Mouse (Mus musculus): ENCODE results near the gene Gcdh. TPM values are rescaled to one million over a fixed set of nuclear protein-coding genes. Genes with fewer than 3 reads are reported as not detected.

Gcdh gene
- polyA plus RNA-seq, 1 experiment from 2014 or later = 31.1 TPM

GRCm38 (mm10) chr8:84838513-84838912 lies 55.2 kb downstream of the Gcdh start:
- 90% methylated on average over 5 of the region's 5 CpGs for whole genome bisulfite sequencing
- Histone ChIP-seq H3K9me3 (no peaks in the 10 kb centered on the region), H3K4me1 (peaks cover 40% of the 10 kb centered on the region), H3K4me2 (peak overlapping the region; percentile 8; the same call in 1 of the 2 replicates), H3K36me3 (replicated peaks) (peaks cover 80% of the 10 kb centered on the region), H3K27ac (no peak overlapping the region), H3K9ac (no peak overlapping the region), H3K4me3 (replicated peaks) (no peak overlapping the region), H3K27me3 (no peaks in the 10 kb centered on the region)
- ATAC-seq (ENCODE audit: low FRiP score) = no peak

GRCm38 (mm10) chr8:84837912-84838470 lies 55.7 kb downstream of the Gcdh start:
- H3K27me3 ChIP-seq = no peaks in the 10 kb centered on the region
- 0 out of 2 replicates have a peak overlapping the region, but pooled peaks have one; percentile 2 for H3K4me3 ChIP-seq (replicated peaks)
- H3K9ac ChIP-seq = no peak overlapping the region
- H3K36me3 ChIP-seq (replicated peaks) = peaks cover 75% of the 10 kb centered on the region
- ATAC-seq (ENCODE audit: low FRiP score) = no peak
- H3K9me3 ChIP-seq = no peaks in the 10 kb centered on the region
- 82% methylated on average over 15 of the region's 15 CpGs for WGBS
- peaks cover 42% of the 10 kb centered on the region for H3K4me1 ChIP-seq
- H3K27ac ChIP-seq = no peak overlapping the region
- H3K4me2 ChIP-seq = peak overlapping the region; percentile 8; the same call in 1 of the 2 replicates

- H3K27ac ChIP-seq = 0 out of 2 replicates have a peak overlapping the region, but pooled peaks have one; percentile 25
- 67% methylated on average over 8 of the region's 8 CpGs for WGBS
- H3K9me3 ChIP-seq = no peaks in the 10 kb centered on the region
- ATAC-seq (ENCODE audit: low FRiP score) = no peak
- H3K4me1 ChIP-seq = peaks cover 41% of the 10 kb centered on the region
- no peak overlapping the region for H3K9ac ChIP-seq
- no peaks in the 10 kb centered on the region for H3K27me3 ChIP-seq
- H3K36me3 ChIP-seq (replicated peaks) = peaks cover 69% of the 10 kb centered on the region
- H3K4me3 ChIP-seq (replicated peaks) = no peak overlapping the region
- H3K4me2 ChIP-seq = no peak overlapping the region
These were observed 56.4 kb downstream of the Gcdh start for GRCm38 (mm10) chr8:84837149-84837911.

Small RNAs within 50 kb of the gene (microRNA-seq; reads per million reads assigned to microRNA genes)
- gene Gm24197 = not detected
- gene Mir7069 = 9.2 reads per million, percentile 26 among the genes with 10 or more reads in this experiment

Other genes with a start within 250 kb of the Gcdh start
- gene Ier2, start 231.1 kb downstream of the Gcdh start, polyA plus RNA-seq (2016; fragmentation: Nextera tagmentation; extraction: Ambion mirVana) = 53.7 and 62.2 TPM in 2 replicates
- 55.4 and 59.6 TPM in 2 replicates for gene Trmt1, start 207.6 kb downstream of the Gcdh start, polyA plus RNA-seq (2016; fragmentation: Nextera tagmentation; extraction: Ambion mirVana)
- gene Nacc1, start 206.1 kb downstream of the Gcdh start, polyA plus RNA-seq (2016; fragmentation: Nextera tagmentation; extraction: Ambion mirVana) = 22.8 and 26.6 TPM in 2 replicates
- 3.1 and 3.9 TPM in 2 replicates for gene Lyl1, start 192.5 kb downstream of the Gcdh start, polyA plus RNA-seq (2016; fragmentation: Nextera tagmentation; extraction: Ambion mirVana)
- gene G430095P16Rik, start 170.9 kb downstream of the Gcdh start, polyA plus RNA-seq (2016; fragmentation: Nextera tagmentation; extraction: Ambion mirVana) = 2.2 and 3.5 TPM in 2 replicates
- gene Nfix, start 93.6 kb downstream of the Gcdh start, polyA plus RNA-seq (2016; fragmentation: Nextera tagmentation; extraction: Ambion mirVana) = 31.9 and 33.2 TPM in 2 replicates
- 5.3 and 5.6 TPM in 2 replicates for gene Dand5, start 71.1 kb downstream of the Gcdh start, polyA plus RNA-seq (2016; fragmentation: Nextera tagmentation; extraction: Ambion mirVana)
- gene Gadd45gip1, start 62.4 kb downstream of the Gcdh start, polyA plus RNA-seq (2016; fragmentation: Nextera tagmentation; extraction: Ambion mirVana) = 43.0 and 44.8 TPM in 2 replicates
- gene Rad23a, start 53.3 kb downstream of the Gcdh start, polyA plus RNA-seq (2016; fragmentation: Nextera tagmentation; extraction: Ambion mirVana) = 108 and 118 TPM in 2 replicates
- 619 TPM in 2 replicates for gene Calr, start 47.0 kb downstream of the Gcdh start, polyA plus RNA-seq (2016; fragmentation: Nextera tagmentation; extraction: Ambion mirVana)
- gene Farsa, start 36.9 kb downstream of the Gcdh start, polyA plus RNA-seq (2016; fragmentation: Nextera tagmentation; extraction: Ambion mirVana) = 110 and 111 TPM in 2 replicates
- 76.7 and 82.9 TPM in 2 replicates for gene Syce2, start 21.8 kb downstream of the Gcdh start, polyA plus RNA-seq (2016; fragmentation: Nextera tagmentation; extraction: Ambion mirVana)
- gene Klf1, start 8.0 kb upstream of the Gcdh start, polyA plus RNA-seq (2016; fragmentation: Nextera tagmentation; extraction: Ambion mirVana) = 2.4 and 3.5 TPM in 2 replicates
- gene Dnase2a, start 14.6 kb upstream of the Gcdh start, polyA plus RNA-seq (2016; fragmentation: Nextera tagmentation; extraction: Ambion mirVana) = 8.7 and 9.8 TPM in 2 replicates
- 29.3 and 35.3 TPM in 2 replicates for gene Mast1, start 43.4 kb upstream of the Gcdh start, polyA plus RNA-seq (2016; fragmentation: Nextera tagmentation; extraction: Ambion mirVana)
- gene Rtbdn, start 53.1 kb upstream of the Gcdh start, polyA plus RNA-seq (2016; fragmentation: Nextera tagmentation; extraction: Ambion mirVana) = 0.88 and 1.6 TPM in 2 replicates
- not detected in 2 replicates for gene Gm49661, start 75.5 kb upstream of the Gcdh start, polyA plus RNA-seq (2016; fragmentation: Nextera tagmentation; extraction: Ambion mirVana)
- 1,271 and 1,280 TPM in 2 replicates for gene Prdx2, start 75.7 kb upstream of the Gcdh start, polyA plus RNA-seq (2016; fragmentation: Nextera tagmentation; extraction: Ambion mirVana)
- gene Rnaseh2a, start 75.8 kb upstream of the Gcdh start, polyA plus RNA-seq (2016; fragmentation: Nextera tagmentation; extraction: Ambion mirVana) = 117 and 124 TPM in 2 replicates
- gene Junb, start 84.8 kb upstream of the Gcdh start, polyA plus RNA-seq (2016; fragmentation: Nextera tagmentation; extraction: Ambion mirVana) = 4.8 and 4.9 TPM in 2 replicates
- 16.1 and 18.2 TPM in 2 replicates for gene Hook2, start 96.7 kb upstream of the Gcdh start, polyA plus RNA-seq (2016; fragmentation: Nextera tagmentation; extraction: Ambion mirVana)
- gene Best2, start 120.6 kb upstream of the Gcdh start, polyA plus RNA-seq (2016; fragmentation: Nextera tagmentation; extraction: Ambion mirVana) = not detected in 2 replicates
- gene Asna1, start 131.4 kb upstream of the Gcdh start, polyA plus RNA-seq (2016; fragmentation: Nextera tagmentation; extraction: Ambion mirVana) = 140 TPM in 2 replicates
- gene Trir, start 132.9 kb upstream of the Gcdh start, polyA plus RNA-seq (2016; fragmentation: Nextera tagmentation; extraction: Ambion mirVana) = 156 and 175 TPM in 2 replicates
- gene Tnpo2, start 143.0 kb upstream of the Gcdh start, polyA plus RNA-seq (2016; fragmentation: Nextera tagmentation; extraction: Ambion mirVana) = 45.1 and 50.7 TPM in 2 replicates
- 32.1 and 33.7 TPM in 2 replicates for gene Fbxw9, start 166.1 kb upstream of the Gcdh start, polyA plus RNA-seq (2016; fragmentation: Nextera tagmentation; extraction: Ambion mirVana)
- gene Gm5741, start 174.1 kb upstream of the Gcdh start, polyA plus RNA-seq (2016; fragmentation: Nextera tagmentation; extraction: Ambion mirVana) = 1.3 TPM in 1 of 2 replicates, not detected in the other
- 74.2 and 82.3 TPM in 2 replicates for gene Dhps, start 177.8 kb upstream of the Gcdh start, polyA plus RNA-seq (2016; fragmentation: Nextera tagmentation; extraction: Ambion mirVana)
- 117 and 118 TPM in 2 replicates for gene Wdr83os, start 186.8 kb upstream of the Gcdh start, polyA plus RNA-seq (2016; fragmentation: Nextera tagmentation; extraction: Ambion mirVana)
- gene Wdr83, start 187.4 kb upstream of the Gcdh start, polyA plus RNA-seq (2016; fragmentation: Nextera tagmentation; extraction: Ambion mirVana) = 48.2 and 48.8 TPM in 2 replicates
- gene Man2b1, start 189.3 kb upstream of the Gcdh start, polyA plus RNA-seq (2016; fragmentation: Nextera tagmentation; extraction: Ambion mirVana) = 14.9 and 17.8 TPM in 2 replicates
- 1.4 and 1.7 TPM in 2 replicates for gene Zfp791, start 229.2 kb upstream of the Gcdh start, polyA plus RNA-seq (2016; fragmentation: Nextera tagmentation; extraction: Ambion mirVana)

Data from forebrain, embryonic 12.5 days (tissue).